Mouse (Mus musculus) cerebellum, postnatal 25 days (tissue): Measurements from ENCODE around the gene Ssbp3.

Experiments used
- DNase-seq, 2 experiments: peaks; one replicate each; pipeline ENCODE4 v3.0.0; 2021; ENCODE audit warnings: mixed read lengths in 2 of 2

Gene Ssbp3

GRCm38 (mm10) chr4:106959506-106960302 is 49.2 kb downstream of the Ssbp3 start:
- no peak for DNase-seq

- DNase-seq: no peak
These were observed 50.0 kb downstream of the Ssbp3 start for GRCm38 (mm10) chr4:106960476-106960875.

GRCm38 (mm10) chr4:106961321-106961720 is 50.8 kb downstream of the Ssbp3 start:
- no peak for DNase-seq

- DNase-seq: peak in 1 of 2 experiments; percentile 50
These were observed 53.9 kb downstream of the Ssbp3 start for GRCm38 (mm10) chr4:106964356-106964755.

- no peak for DNase-seq
These were observed 54.5 kb downstream of the Ssbp3 start for GRCm38 (mm10) chr4:106964996-106965395.

- peak in 1 of 2 experiments; percentile 57 for DNase-seq
These were observed 55.9 kb downstream of the Ssbp3 start for GRCm38 (mm10) chr4:106966443-106966842.

- no peak for DNase-seq
These were observed 58.4 kb downstream of the Ssbp3 start for GRCm38 (mm10) chr4:106968910-106969309.

GRCm38 (mm10) chr4:106970786-106971185 is 60.3 kb downstream of the Ssbp3 start:
- no peak for DNase-seq

- no peak for DNase-seq
These were observed 61.6 kb downstream of the Ssbp3 start for GRCm38 (mm10) chr4:106972061-106972460.

- DNase-seq: peak; percentile 87 to 88
These were observed 62.2 kb downstream of the Ssbp3 start for GRCm38 (mm10) chr4:106972461-106973384.

GRCm38 (mm10) chr4:106975324-106975723 is 64.8 kb downstream of the Ssbp3 start:
- DNase-seq: no peak

GRCm38 (mm10) chr4:106975890-106976289 is 65.4 kb downstream of the Ssbp3 start:
- no peak for DNase-seq

GRCm38 (mm10) chr4:106976576-106976975 is 66.1 kb downstream of the Ssbp3 start:
- DNase-seq: no peak

- no peak for DNase-seq
These were observed 66.7 kb downstream of the Ssbp3 start for GRCm38 (mm10) chr4:106977218-106977651.

GRCm38 (mm10) chr4:106978376-106978775 is 67.9 kb downstream of the Ssbp3 start:
- peak in 1 of 2 experiments; percentile 26 for DNase-seq

GRCm38 (mm10) chr4:106980669-106981068 is 70.2 kb downstream of the Ssbp3 start:
- DNase-seq: no peak

GRCm38 (mm10) chr4:106981385-106982103 is 71.0 kb downstream of the Ssbp3 start:
- no peak for DNase-seq

GRCm38 (mm10) chr4:106982344-106983121 is 72.0 kb downstream of the Ssbp3 start:
- no peak for DNase-seq

- peak in 1 of 2 experiments; percentile 47 for DNase-seq
These were observed 73.5 kb downstream of the Ssbp3 start for GRCm38 (mm10) chr4:106983908-106984515.

- no peak for DNase-seq
These were observed 74.8 kb downstream of the Ssbp3 start for GRCm38 (mm10) chr4:106985289-106985688.
